Mouse (Mus musculus) midbrain, embryonic 10.5 days (tissue): ENCODE results near the gene Ddx6. TPM values are rescaled to one million over a fixed set of nuclear protein-coding genes. Genes with fewer than 3 reads are reported as not detected.

Source experiments
- DNase-seq: peaks from one replicate; pipeline ENCODE4 v3.0.0-alpha.2; 2017; ENCODE audit warnings: low spot score
- H3K27ac ChIP-seq: fragments of 300-500 bp; sonication (generic); replicated peaks from 2 replicates; pipeline ENCODE4 v1.5.1; 2016; ENCODE audit warnings: mild to moderate bottlenecking
- H3K27me3 ChIP-seq: fragments of 300-500 bp; sonication (generic); 2 replicates; pipeline ENCODE4 v1.6.1; 2016; ENCODE audit warnings: low read depth, mild to moderate bottlenecking; ENCODE audit not compliant: poor library complexity, severe bottlenecking
- H3K36me3 ChIP-seq: fragments of 300-500 bp; sonication (generic); 2 replicates; pipeline ENCODE4 v1.6.1; 2016; ENCODE audit warnings: mild to moderate bottlenecking, moderate library complexity
- H3K4me1 ChIP-seq: fragments of 300-500 bp; sonication (generic); 2 replicates; pipeline ENCODE4 v1.6.1; 2016
- H3K4me3 ChIP-seq: fragments of 300-500 bp; sonication (generic); 2 replicates; pipeline ENCODE4 v1.5.1; 2016; ENCODE audit warnings: mild to moderate bottlenecking, moderate library complexity
- H3K9me3 ChIP-seq: fragments of 300-500 bp; sonication (generic); replicated peaks from 2 replicates; pipeline ENCODE4 v1.6.1; 2016; ENCODE audit warnings: mild to moderate bottlenecking
- WGBS: fragments of 180-500 bp; shearing (Covaris S2); methylation state at CpG from one replicate; pipeline ENCODE4 v1.1.7; 2016; 5-methylcytosine and 5-hydroxymethylcytosine counted together
- polyA plus RNA-seq: library from polyadenylated mRNA; unstranded; fragments of >200 nt; fragmentation: Nextera tagmentation; extraction: Ambion mirVana; gene quantifications from 2 replicates; pipeline ENCODE4 v1.2.1, GENCODE M21; 2016

Ddx6 gene
- polyA plus RNA-seq, 1 experiment from 2014 or later = 19.5 TPM

DNA sequence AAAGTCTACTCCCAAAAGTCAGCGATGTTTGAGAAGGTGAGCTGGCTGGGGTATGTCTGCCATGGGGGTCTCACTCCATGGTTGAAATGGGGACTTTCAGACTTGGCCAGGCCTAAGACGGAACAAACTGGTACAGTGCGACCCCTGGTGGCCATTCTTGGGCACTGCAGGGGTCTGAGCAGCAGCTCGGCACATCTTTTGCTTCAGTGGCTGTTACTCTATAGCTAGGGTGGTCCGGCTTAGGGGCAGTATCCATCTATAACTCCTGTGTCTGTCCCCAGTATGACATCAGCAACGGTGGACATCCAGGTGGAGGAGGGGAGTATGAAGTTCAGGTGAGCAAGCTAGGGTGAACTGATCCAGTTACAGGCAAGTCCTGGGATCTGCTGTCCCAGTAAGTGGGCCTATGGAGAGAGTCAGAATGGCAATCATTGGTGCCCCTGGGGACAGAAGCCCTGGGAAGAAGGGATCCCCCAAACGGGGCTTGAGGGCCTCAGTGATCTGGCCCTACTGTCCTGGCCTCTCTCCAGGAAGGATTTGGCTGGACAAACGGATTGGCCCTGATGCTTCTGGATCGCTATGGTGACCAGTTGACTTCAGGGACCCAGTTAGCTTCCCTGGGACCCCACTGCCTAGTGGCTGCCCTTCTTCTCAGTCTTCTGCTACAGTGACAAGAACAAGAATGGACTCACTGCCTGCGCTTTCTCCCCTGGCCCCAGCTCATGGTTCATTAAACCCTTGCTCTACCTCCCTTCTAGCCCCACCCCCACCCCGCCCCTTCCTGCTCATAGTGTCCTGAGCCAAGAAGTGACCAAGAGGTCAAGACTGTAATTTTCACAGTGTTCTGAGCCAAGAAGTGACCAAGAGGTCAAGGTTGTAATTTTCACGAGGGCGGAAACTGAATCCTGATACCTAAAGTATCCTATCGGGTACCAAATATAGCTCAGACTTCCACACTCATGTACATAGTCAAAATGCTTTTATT, 80.9 kb downstream of the Ddx6 start:
- peak overlapping the region; percentile 52 for H3K27ac ChIP-seq

DNA sequence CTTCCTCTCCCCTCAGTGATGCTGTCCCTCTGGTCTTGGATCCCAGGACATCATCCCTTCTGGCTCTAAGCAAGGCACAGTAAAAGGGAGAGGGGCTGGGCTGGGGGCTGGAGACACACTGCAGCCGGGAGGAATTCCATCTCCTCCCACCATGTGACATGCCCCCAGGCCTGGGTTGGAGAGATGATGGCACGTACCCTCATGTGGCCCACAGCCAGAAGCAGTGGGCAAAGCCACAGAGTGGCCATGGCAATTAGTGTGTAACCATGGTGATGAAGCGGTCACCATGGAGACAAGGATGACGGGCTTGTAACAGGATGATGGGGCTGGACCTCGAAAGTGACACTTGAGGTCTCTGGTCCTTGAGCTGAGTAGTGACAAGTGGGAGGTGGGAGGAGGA, 81.9 kb downstream of the Ddx6 start:
- H3K36me3 ChIP-seq = peaks cover 53% of the 10 kb centered on the region
- H3K27ac ChIP-seq = peak overlapping the region; percentile 64; the same call in 1 of the 2 replicates
- H3K4me3 ChIP-seq = no peak overlapping the region

More for the DNA sequence above, 80.9 kb downstream of the Ddx6 start:
- Histone ChIP-seq H3K27me3 (no peaks in the 10 kb centered on the region), H3K9me3 (no peaks in the 10 kb centered on the region), H3K4me1 (peaks cover 32% of the 10 kb centered on the region), H3K36me3 (peaks cover 43% of the 10 kb centered on the region), H3K4me3 (no peak overlapping the region)
- DNase-seq = peak; percentile 80
- WGBS = 38% methylated on average over 14 of the region's 14 CpGs

DNA sequence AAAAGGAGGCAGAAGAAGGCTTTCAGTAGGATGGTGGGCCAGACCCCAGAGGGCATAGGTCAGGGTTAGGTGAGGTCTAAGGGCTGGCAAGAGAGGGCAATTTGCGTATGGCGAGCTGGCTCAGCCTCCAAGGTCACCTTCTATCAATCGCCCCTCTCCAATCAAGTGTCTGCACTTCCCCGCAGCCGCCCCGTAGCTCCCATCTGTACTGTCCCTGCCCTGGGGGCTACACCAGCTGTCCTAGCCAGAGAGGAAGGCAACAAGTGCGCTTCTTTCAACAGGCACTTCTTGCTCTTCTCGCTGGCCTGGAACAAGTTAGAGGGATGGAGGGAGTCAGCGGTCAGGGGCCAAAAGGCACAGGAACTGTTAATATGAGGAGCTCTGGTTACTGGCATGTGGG, 83.3 kb downstream of the Ddx6 start:
- Histone ChIP-seq H3K4me3 (no peak overlapping the region), H3K27me3 (no peaks in the 10 kb centered on the region), H3K9me3 (no peaks in the 10 kb centered on the region), H3K27ac (no peak overlapping the region), H3K36me3 (peaks cover 67% of the 10 kb centered on the region), H3K4me1 (peaks cover 32% of the 10 kb centered on the region)
- DNase-seq = no peak
- 82% methylated on average over 9 of the region's 9 CpGs for WGBS

More for the DNA sequence above, 81.9 kb downstream of the Ddx6 start:
- Histone ChIP-seq H3K27me3 (no peaks in the 10 kb centered on the region), H3K4me1 (peaks cover 32% of the 10 kb centered on the region), H3K9me3 (no peaks in the 10 kb centered on the region)
- DNase-seq = peak; percentile 58
- WGBS = 60% methylated on average over 5 of the region's 5 CpGs

Other genes with a start within 250 kb of the Ddx6 start
- 33.6 and 35.9 TPM in 2 replicates for gene Vps11, start 243.2 kb upstream of the Ddx6 start, polyA plus RNA-seq
- 40.2 and 42.1 TPM in 2 replicates for gene Hyou1, start 225.4 kb upstream of the Ddx6 start, polyA plus RNA-seq
- gene Slc37a4, start 208.0 kb upstream of the Ddx6 start, polyA plus RNA-seq = 17.2 and 20.5 TPM in 2 replicates
- gene Rps25, start 197.8 kb upstream of the Ddx6 start, polyA plus RNA-seq = 1,926 and 2,208 TPM in 2 replicates
- 216 and 244 TPM in 2 replicates for gene Trappc4, start 197.3 kb upstream of the Ddx6 start, polyA plus RNA-seq
- gene Ccdc84, start 186.3 kb upstream of the Ddx6 start, polyA plus RNA-seq = 25.4 and 29.9 TPM in 2 replicates
- gene Foxr1, start 163.8 kb upstream of the Ddx6 start, polyA plus RNA-seq = not detected in 2 replicates
- gene Upk2, start 149.9 kb upstream of the Ddx6 start, polyA plus RNA-seq = not detected in 2 replicates
- gene Bcl9l, start 122.1 kb upstream of the Ddx6 start, polyA plus RNA-seq = 3.9 and 4.7 TPM in 2 replicates
- gene Cxcr5, start 43.0 kb upstream of the Ddx6 start, polyA plus RNA-seq = not detected in 2 replicates
- gene Treh, start 68.3 kb downstream of the Ddx6 start, polyA plus RNA-seq = not detected in 2 replicates
- gene Phldb1, start 130.3 kb downstream of the Ddx6 start, polyA plus RNA-seq = 40.8 and 49.1 TPM in 2 replicates
- 165 and 172 TPM in 2 replicates for gene Arcn1, start 163.0 kb downstream of the Ddx6 start, polyA plus RNA-seq
- gene Ift46, start 163.0 kb downstream of the Ddx6 start, polyA plus RNA-seq = 130 and 144 TPM in 2 replicates
- 1.8 and 3.2 TPM in 2 replicates for gene Tmem25, start 194.4 kb downstream of the Ddx6 start, polyA plus RNA-seq
- gene Ttc36, start 198.2 kb downstream of the Ddx6 start, polyA plus RNA-seq = 0.26 TPM in 1 of 2 replicates, not detected in the other